Mouse (Mus musculus) olfactory bulb, adult 2 months (tissue): ENCODE results near the gene Npy. TPM values are rescaled to one million over a fixed set of nuclear protein-coding genes. Genes with fewer than 3 reads are reported as not detected.

ENCODE experiments used
- H3K27ac ChIP-seq: fragments of 200-500 bp; 2 replicates; pipeline ENCODE4 v1.5.1; 2012; ENCODE audit warnings: low read depth, low read length; ENCODE audit not compliant: insufficient read depth
- H3K4me1 ChIP-seq: fragments of 200-500 bp; 2 replicates; pipeline ENCODE4 v1.6.1; 2012; ENCODE audit warnings: low read length; ENCODE audit not compliant: control insufficient read depth, insufficient read depth
- H3K4me3 ChIP-seq: fragments of 200-500 bp; 2 replicates; pipeline ENCODE4 v1.5.1; 2012; ENCODE audit warnings: mild to moderate bottlenecking, low read depth, low read length, moderate library complexity; ENCODE audit not compliant: insufficient read depth
- CTCF ChIP-seq: fragments of 200-500 bp; IDR thresholded peaks from 2 replicates; pipeline ENCODE4 v1.5.1; 2012; ENCODE audit warnings: low read depth, mild to moderate bottlenecking, low read length, moderate library complexity; ENCODE audit not compliant: insufficient read depth
- POLR2A ChIP-seq: fragments of 200-500 bp; IDR thresholded peaks from 2 replicates; pipeline ENCODE4 v1.6.1; 2012; ENCODE audit warnings: mild to moderate bottlenecking, low read depth, low read length, moderate library complexity; ENCODE audit not compliant: insufficient read depth
- WGBS: fragments of 180-500 bp; shearing (Covaris S2); methylation state at CpG from one replicate; pipeline ENCODE4 v1.1.7; 2018; 5-methylcytosine and 5-hydroxymethylcytosine counted together
- polyA plus RNA-seq: library from polyadenylated mRNA; stranded (reverse); fragments of >200 nt; gene quantifications from 2 replicates; pipeline ENCODE4 v1.2.4, GENCODE M21; 2012; ENCODE audit warnings: low replicate concordance; ENCODE audit not compliant: missing spikeins, insufficient read depth, insufficient read length

The Npy gene
- polyA plus RNA-seq, 1 experiment = not detected

- TF ChIP-seq POLR2A = no peak
- no peak for TF ChIP-seq CTCF
- H3K27ac ChIP-seq = no peak overlapping the region
Measured at GRCm38 (mm10) chr6:49804105-49804504, 18.4 kb upstream of the Npy start.

GRCm38 (mm10) chr6:49808076-49808475 lies 14.4 kb upstream of the Npy start:
- Histone ChIP-seq H3K27ac (no peak overlapping the region), H3K4me1 (0 out of 2 replicates have a peak, but pooled peaks cover 3% of the 10 kb centered on the region), H3K4me3 (no peak overlapping the region)
- TF ChIP-seq POLR2A (no peak), CTCF (no peak)
- 54% methylated on average over 13 of the region's 13 CpGs for WGBS

More at GRCm38 (mm10) chr6:49804105-49804504, 18.4 kb upstream of the Npy start:
- 48% methylated on average over 8 of the region's 8 CpGs for WGBS
- H3K4me3 ChIP-seq = no peak overlapping the region
- 0 out of 2 replicates have a peak, but pooled peaks cover 3% of the 10 kb centered on the region for H3K4me1 ChIP-seq

- Histone ChIP-seq H3K4me1 (peaks cover 3% of the 10 kb centered on the region; the same call in 1 of the 2 replicates), H3K4me3 (no peak overlapping the region), H3K27ac (no peak overlapping the region)
- TF ChIP-seq CTCF (no peak), POLR2A (no peak)
- WGBS = 80% methylated on average over 5 of the region's 5 CpGs
Measured at GRCm38 (mm10) chr6:49817183-49817582, 5.3 kb upstream of the Npy start.

GRCm38 (mm10) chr6:49817625-49818024 lies 4.9 kb upstream of the Npy start:
- TF ChIP-seq POLR2A (no peak), CTCF (no peak)
- H3K27ac ChIP-seq = no peak overlapping the region
- H3K4me3 ChIP-seq = no peak overlapping the region
- peaks cover 8% of the 10 kb centered on the region for H3K4me1 ChIP-seq
- 79% methylated on average over 6 of the region's 6 CpGs for WGBS

- Histone ChIP-seq H3K4me3 (peak overlapping the region; percentile 33), H3K27ac (no peak overlapping the region), H3K4me1 (peaks cover 12% of the 10 kb centered on the region)
- no peak for TF ChIP-seq CTCF
- TF ChIP-seq POLR2A = no peak; the same call in 1 of the 2 replicates
- WGBS = 4% methylated on average over 10 of the region's 10 CpGs
Measured at GRCm38 (mm10) chr6:49822871-49823230, 341 bp downstream of the Npy start.

- Histone ChIP-seq H3K4me1 (peaks cover 12% of the 10 kb centered on the region), H3K27ac (no peak overlapping the region), H3K4me3 (peak overlapping the region; percentile 33; the same call in 1 of the 2 replicates)
- TF ChIP-seq CTCF (no peak), POLR2A (no peak)
- 15% methylated on average over 15 of the region's 15 CpGs for WGBS
Measured at GRCm38 (mm10) chr6:49823371-49823770, 861 bp downstream of the Npy start.

GRCm38 (mm10) chr6:49823821-49824220 lies 1.3 kb downstream of the Npy start:
- 44% methylated on average over 2 of the region's 2 CpGs for WGBS
- TF ChIP-seq POLR2A (no peak), CTCF (no peak)
- no peak overlapping the region for H3K27ac ChIP-seq
- H3K4me3 ChIP-seq = peak overlapping the region; percentile 27; the same call in 1 of the 2 replicates
- H3K4me1 ChIP-seq = peaks cover 12% of the 10 kb centered on the region

- Histone ChIP-seq H3K4me3 (no peak overlapping the region), H3K4me1 (no peaks in the 10 kb centered on the region), H3K27ac (no peak overlapping the region)
- TF ChIP-seq CTCF (no peak), POLR2A (no peak)
- 87% methylated on average over 2 of the region's 2 CpGs for WGBS
Measured at GRCm38 (mm10) chr6:49831579-49831978, 9.1 kb downstream of the Npy start.

- WGBS = 35% methylated on average over 2 of the region's 2 CpGs
- H3K4me1 ChIP-seq = no peaks in the 10 kb centered on the region
- H3K4me3 ChIP-seq = no peak overlapping the region
- no peak for TF ChIP-seq CTCF
- no peak for TF ChIP-seq POLR2A
- H3K27ac ChIP-seq = no peak overlapping the region
Measured at GRCm38 (mm10) chr6:49856830-49857229, 34.3 kb downstream of the Npy start.

GRCm38 (mm10) chr6:49867571-49867970 lies 45.1 kb downstream of the Npy start:
- no peak overlapping the region for H3K4me3 ChIP-seq
- WGBS = 85% methylated on average over 6 of the region's 6 CpGs
- H3K4me1 ChIP-seq = no peaks in the 10 kb centered on the region
- TF ChIP-seq POLR2A (no peak), CTCF (no peak)
- no peak overlapping the region for H3K27ac ChIP-seq
